24 mouse cellular contexts compared by ENCODE assay signal in the genomic region with DNA sequence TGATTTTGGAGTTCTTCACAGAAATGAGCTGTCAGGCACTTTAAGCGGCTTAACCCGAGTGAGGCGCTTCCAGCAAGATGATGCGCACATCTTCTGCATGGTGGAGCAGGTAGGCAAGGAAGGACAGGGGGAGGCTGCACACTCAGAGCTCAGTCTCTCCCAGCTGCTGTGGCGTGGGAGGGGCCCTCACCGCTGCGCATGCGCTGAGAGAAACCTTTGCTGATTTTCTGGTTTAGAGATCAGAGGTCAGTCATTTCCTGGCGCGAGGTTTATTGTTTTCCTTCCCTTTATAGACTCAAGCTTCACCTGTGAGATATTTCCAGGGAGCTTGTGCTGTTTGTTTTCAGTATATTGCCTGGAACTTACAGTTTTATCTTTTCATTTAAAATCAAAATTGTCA. TPM values are rescaled to one million over a fixed set of nuclear protein-coding genes. Genes with fewer than 3 reads are reported as not detected.
DNase-seq lines count a peak whose midpoint lies in the region; ATAC-seq and TF ChIP-seq lines count a peak whose summit lies in the region.
"Had no signal": no experiment of that assay in that cellular context is flagged by ENCODE, and none has a peak within 500 bp of the region (broad histone marks: within the 10 kb centered on the region; RNA-seq: fewer than 3 reads in every experiment).

No protein-coding gene starts in this region.

- WGBS in heart, embryonic 10.5 days: 78% methylated on average over 10 of the region's 10 CpGs
- WGBS in midbrain, embryonic 14.5 days: 81% methylated on average over 10 of the region's 10 CpGs
- WGBS in midbrain, embryonic 13.5 days: 79% methylated on average over 10 of the region's 10 CpGs
- 55% methylated on average over 10 of the region's 10 CpGs for WGBS in intestine, postnatal 0 days

- peaks cover 17% of the 10 kb centered on the region; the same call in 1 of the 2 replicates for H3K36me3 ChIP-seq in heart, embryonic 10.5 days
- peaks cover 16% of the 10 kb centered on the region for H3K36me3 ChIP-seq in midbrain, embryonic 14.5 days (ENCODE audit: control insufficient read depth, insufficient read depth, low read length)
- peaks cover 12% of the 10 kb centered on the region for H3K36me3 ChIP-seq in midbrain, embryonic 13.5 days
- H3K36me3 ChIP-seq in intestine, postnatal 0 days (ENCODE audit: control insufficient read depth, insufficient read depth): peaks cover 10% of the 10 kb centered on the region

- intact Hi-C loops in heart, postnatal 14 days (cut with DNase I): no loop called here

- TF ChIP-seq CTCF in intestine, postnatal 0 days (IDR thresholded peaks at IDR 0.05; ENCODE audit: low read depth): no peak

- H3K9me3 ChIP-seq in heart, embryonic 10.5 days: no peaks in the 10 kb centered on the region
- H3K9me3 ChIP-seq in midbrain, embryonic 14.5 days (ENCODE audit: control insufficient read depth, low read length): no peaks in the 10 kb centered on the region
- H3K9me3 ChIP-seq in midbrain, embryonic 13.5 days: no peaks in the 10 kb centered on the region
- H3K9me3 ChIP-seq in intestine, postnatal 0 days (ENCODE audit: control insufficient read depth): no peaks in the 10 kb centered on the region
- H3K9me3 ChIP-seq: embryonic facial prominence, embryonic 10.5 days; forebrain, embryonic 15.5 days; heart, embryonic 12.5 days; limb, embryonic 13.5 days; midbrain, embryonic 12.5 days; neural tube, embryonic 12.5 days had no signal

- H3K27ac ChIP-seq in heart, embryonic 10.5 days: no peak overlapping the region
- no peak overlapping the region for H3K27ac ChIP-seq in midbrain, embryonic 14.5 days (replicated peaks; ENCODE audit: low read depth, low read length)
- H3K27ac ChIP-seq in midbrain, embryonic 13.5 days: no peak overlapping the region
- no peak overlapping the region for H3K27ac ChIP-seq in intestine, postnatal 0 days (ENCODE audit: low read depth, low read length)
- H3K27ac ChIP-seq: embryonic facial prominence, embryonic 10.5 days; forebrain, embryonic 15.5 days; hindbrain, postnatal 0 days; limb, embryonic 13.5 days; liver, embryonic 14.5 days; midbrain, embryonic 12.5 days; neural tube, embryonic 12.5 days had no signal

- H3K9ac ChIP-seq in midbrain, embryonic 14.5 days (replicated peaks; ENCODE audit: low read length): no peak overlapping the region
- no peak overlapping the region for H3K9ac ChIP-seq in midbrain, embryonic 13.5 days (replicated peaks)
- no peak overlapping the region for H3K9ac ChIP-seq in intestine, postnatal 0 days (ENCODE audit: low read depth, low read length)
- H3K9ac ChIP-seq: forebrain, embryonic 15.5 days; heart, embryonic 12.5 days; limb, embryonic 13.5 days; liver, embryonic 14.5 days; lung, embryonic 14.5 days; midbrain, embryonic 12.5 days; neural tube, embryonic 12.5 days had no signal

- no peak overlapping the region for H3K4me3 ChIP-seq in heart, embryonic 10.5 days
- H3K4me3 ChIP-seq in midbrain, embryonic 14.5 days (replicated peaks; ENCODE audit: low read depth, low read length): no peak overlapping the region
- no peak overlapping the region for H3K4me3 ChIP-seq in midbrain, embryonic 13.5 days (replicated peaks)
- no peak overlapping the region for H3K4me3 ChIP-seq in intestine, postnatal 0 days (ENCODE audit: low read depth, low read length)
- H3K4me3 ChIP-seq: embryonic facial prominence, embryonic 10.5 days; forebrain, embryonic 15.5 days; heart, embryonic 12.5 days; limb, embryonic 13.5 days; midbrain, embryonic 12.5 days; neural tube, embryonic 12.5 days had no signal

- no peak overlapping the region for H3K4me2 ChIP-seq in midbrain, embryonic 14.5 days (ENCODE audit: low read length)
- H3K4me2 ChIP-seq in midbrain, embryonic 13.5 days (replicated peaks): no peak overlapping the region
- no peak overlapping the region for H3K4me2 ChIP-seq in intestine, postnatal 0 days (replicated peaks; ENCODE audit: low read depth)
- H3K4me2 ChIP-seq: forebrain, embryonic 15.5 days; heart, embryonic 12.5 days; limb, embryonic 13.5 days; lung, embryonic 14.5 days; midbrain, embryonic 12.5 days; neural tube, embryonic 12.5 days had no signal

- ATAC-seq in midbrain, embryonic 14.5 days (ENCODE audit: low FRiP score, low TSS enrichment): no peak
- ATAC-seq in midbrain, embryonic 13.5 days: no peak
- ATAC-seq in intestine, postnatal 0 days: peak; percentile 80
- no peak for ATAC-seq in monocyte, adult 5-6 weeks (replicated peaks; ENCODE audit: insufficient number of reproducible peaks, low FRiP score, low TSS enrichment, poor library complexity, severe bottlenecking)
- ATAC-seq: forebrain, embryonic 15.5 days; hindbrain, postnatal 0 days had no signal

- no peaks in the 10 kb centered on the region for H3K27me3 ChIP-seq in heart, embryonic 10.5 days (ENCODE audit: insufficient read depth, poor library complexity, severe bottlenecking)
- no peaks in the 10 kb centered on the region for H3K27me3 ChIP-seq in midbrain, embryonic 14.5 days (ENCODE audit: control insufficient read depth, insufficient read depth, low read length)
- H3K27me3 ChIP-seq in midbrain, embryonic 13.5 days: no peaks in the 10 kb centered on the region
- no peaks in the 10 kb centered on the region for H3K27me3 ChIP-seq in intestine, postnatal 0 days (replicated peaks; ENCODE audit: control insufficient read depth, insufficient read depth, low read length)
- H3K27me3 ChIP-seq: forebrain, embryonic 15.5 days; heart, embryonic 12.5 days; limb, embryonic 13.5 days; midbrain, embryonic 12.5 days; neural tube, embryonic 12.5 days had no signal

- no peaks in the 10 kb centered on the region for H3K4me1 ChIP-seq in heart, embryonic 10.5 days
- H3K4me1 ChIP-seq in midbrain, embryonic 14.5 days (ENCODE audit: control insufficient read depth, insufficient read depth, low read length): no peaks in the 10 kb centered on the region
- no peaks in the 10 kb centered on the region for H3K4me1 ChIP-seq in midbrain, embryonic 13.5 days (replicated peaks)
- no peaks in the 10 kb centered on the region for H3K4me1 ChIP-seq in intestine, postnatal 0 days (replicated peaks; ENCODE audit: control insufficient read depth, insufficient read depth, low read length)
- H3K4me1 ChIP-seq: embryonic facial prominence, embryonic 10.5 days; forebrain, embryonic 15.5 days; limb, embryonic 13.5 days; midbrain, embryonic 12.5 days; neural tube, embryonic 12.5 days had no signal

- peak; percentile 64 for DNase-seq in heart, embryonic 10.5 days (ENCODE audit: low spot score)
- DNase-seq in heart, postnatal 14 days: no peak
- DNase-seq in midbrain, embryonic 14.5 days: peak; percentile 11
- no peak for DNase-seq in MN1 (ENCODE audit: low spot score)
- no peak for DNase-seq in adrenal gland, postnatal 10 days
- DNase-seq: adrenal gland, adult 8-10 months; cerebellum, adult 9-11 months; gastrocnemius, postnatal 10 days; heart, postnatal 10 days; kidney, adult 8-10 months; lung, embryonic 14.5 days; thymus, adult 18-20 months; thymus, postnatal 36 days had no signal

RNA-seq across cellular contexts. Expression of a gene that starts 12.9 kb away (rescaled TPM):
- 50.1 and 59.0 TPM in 2 replicates for polyA plus RNA-seq in heart, embryonic 10.5 days (2016; fragmentation: Nextera tagmentation; extraction: Ambion mirVana)
- 10 to 100 TPM; 17.7 to 18.4 TPM for total RNA-seq in heart, postnatal 14 days (2021)
- 85.2 and 90.8 TPM in 2 replicates for polyA plus RNA-seq in midbrain, embryonic 14.5 days (2014; fragmentation: Nextera tagmentation; extraction: Ambion mirVana)
- polyA plus RNA-seq in midbrain, embryonic 13.5 days (2015; fragmentation: Nextera tagmentation; extraction: Ambion mirVana): 78.5 and 82.1 TPM in 2 replicates
- 55.2 and 62.4 TPM in 2 replicates for polyA plus RNA-seq in intestine, postnatal 0 days (2015; fragmentation: Nextera tagmentation; extraction: Ambion mirVana)
- 24.1 to 61.5 TPM (median 39.1 TPM) in 3 replicates for total RNA-seq in monocyte, adult 5-6 weeks (2017)
- 10 to 100 TPM; 32.4 to 37.6 TPM for total RNA-seq in adrenal gland, postnatal 10 days (2021)

RNA-seq across cellular contexts. Expression of a gene that starts 33.4 kb away (rescaled TPM):
- polyA plus RNA-seq in heart, embryonic 10.5 days (2016; fragmentation: Nextera tagmentation; extraction: Ambion mirVana): 13.1 and 17.4 TPM in 2 replicates
- 10 to 100 TPM; 26.8 to 27.6 TPM for total RNA-seq in heart, postnatal 14 days (2021)
- 12.4 and 17.6 TPM in 2 replicates for polyA plus RNA-seq in midbrain, embryonic 14.5 days (2014; fragmentation: Nextera tagmentation; extraction: Ambion mirVana)
- polyA plus RNA-seq in midbrain, embryonic 13.5 days (2015; fragmentation: Nextera tagmentation; extraction: Ambion mirVana): 10.1 and 11.2 TPM in 2 replicates
- 3.8 TPM in 2 replicates for polyA plus RNA-seq in intestine, postnatal 0 days (2015; fragmentation: Nextera tagmentation; extraction: Ambion mirVana)
- 0.85 to 5.6 TPM (median 3.8 TPM) in 3 replicates for total RNA-seq in monocyte, adult 5-6 weeks (2017)
- total RNA-seq in adrenal gland, postnatal 10 days (2021): 10 to 100 TPM; 25.1 to 32.1 TPM

Comparison
In these comparisons a context has a peak if more than half of its experiments do, and no peak if none do; other contexts are left out.
1. DNase-seq: peak in heart, embryonic 10.5 days (single experiment) and midbrain, embryonic 14.5 days (single experiment); none in heart, postnatal 14 days (0 of 2), MN1 (single experiment) and adrenal gland, postnatal 10 days (single experiment).